Mouse (Mus musculus) v-Abl transformed pro-B cells (cell line): ENCODE measurements at regions not wholly inside any gene's neighbourhood (a gene's known extent, or its start where the extent isn't known, plus 50 kb on each side); places are given as distances from the start of the nearest gene placed in this dataset.

Experiments used
- in situ Hi-C, 2 experiments: fragments of 400-800 bp; cut with MboI; formaldehyde crosslinking; loops; one replicate each; pipeline ENCODE4 v1.15.1; 2025; ENCODE audit not compliant: unreplicated experiment in 2 of 2

DNA sequence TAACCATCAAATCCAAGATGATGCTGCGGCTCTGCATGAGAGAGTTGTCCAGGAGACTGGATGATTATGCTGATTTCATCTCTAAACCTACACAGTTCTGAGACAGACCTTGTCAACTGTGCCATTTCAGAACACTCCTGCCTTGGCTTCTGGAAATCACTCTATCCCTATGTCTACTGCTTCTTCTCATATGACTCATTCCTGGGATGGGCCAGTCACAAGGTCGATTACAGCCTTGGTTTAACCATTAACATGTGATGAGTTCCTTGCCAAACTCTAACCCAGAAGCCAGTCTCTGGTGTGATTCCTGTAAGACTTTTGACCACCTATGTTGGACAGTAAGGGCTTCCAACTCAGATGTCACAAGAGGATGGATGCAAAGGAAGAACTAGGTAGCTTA, 216.3 kb upstream of the Onecut1 start:
- in situ Hi-C loops, result no loop called here

DNA sequence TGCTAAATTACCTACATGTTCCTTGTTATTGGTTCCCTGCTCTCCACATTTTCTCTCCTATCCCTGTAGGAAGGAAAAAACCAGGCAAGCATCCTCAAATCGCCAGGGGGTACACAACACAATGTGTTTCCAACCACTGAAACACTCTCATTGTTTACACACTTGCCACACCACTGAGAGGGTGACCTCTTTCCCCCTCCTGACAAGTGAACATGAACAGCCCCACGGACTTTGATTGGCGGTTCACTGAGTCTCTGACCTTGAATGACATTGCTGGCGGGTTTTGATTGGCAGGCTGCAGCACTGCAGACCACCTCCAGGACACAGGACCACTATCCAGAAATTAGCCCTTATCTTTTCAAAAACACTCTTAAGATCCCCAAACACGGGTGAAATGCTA, 211.7 kb upstream of the Onecut1 start:
- in situ Hi-C loops, result no loop called here

DNA sequence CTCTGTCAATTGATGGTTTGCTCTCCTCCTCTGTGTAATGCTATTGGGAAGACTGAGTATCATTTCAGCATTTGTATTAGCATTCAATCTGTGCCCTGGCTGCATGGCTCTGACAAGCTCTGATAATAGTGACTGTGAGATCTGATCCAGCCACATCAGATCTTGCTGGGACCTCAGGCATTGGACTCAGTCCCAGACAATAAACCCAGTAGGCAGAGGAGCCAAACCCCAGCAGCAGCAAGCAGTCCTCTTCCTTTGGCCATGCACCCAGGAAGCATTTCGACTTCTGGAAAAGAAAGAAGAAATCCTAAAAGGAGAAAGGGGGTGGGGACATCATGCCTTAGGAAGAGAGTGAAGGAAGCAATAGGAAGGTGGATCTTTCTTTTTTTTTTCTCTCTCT, 205.8 kb upstream of the Onecut1 start:
- in situ Hi-C loops, result no loop called here

DNA sequence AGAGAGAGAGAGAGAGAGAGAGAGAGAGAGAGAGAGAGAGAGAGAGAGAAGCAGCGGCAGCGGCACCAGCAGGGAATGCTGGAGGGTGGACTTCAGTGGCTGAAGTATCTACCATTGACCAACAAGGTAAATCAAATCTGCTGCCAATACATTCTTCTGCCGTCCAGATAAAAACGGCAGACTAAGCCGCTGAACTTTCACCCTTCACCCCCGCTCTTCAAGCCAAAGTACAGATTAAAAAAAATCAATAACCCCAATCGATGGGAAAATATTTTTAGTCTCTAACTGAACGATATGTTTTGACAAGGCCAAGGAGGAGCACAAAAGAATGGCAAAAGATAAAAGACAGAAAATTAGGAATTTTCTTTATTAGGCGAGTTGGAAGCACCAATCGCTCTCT, 205.3 kb upstream of the Onecut1 start:
- in situ Hi-C loops, result no loop called here

GRCm38 (mm10) chr9:74671356-74671952, 190.3 kb upstream of the Onecut1 start:
- in situ Hi-C loops, result no loop called here

DNA sequence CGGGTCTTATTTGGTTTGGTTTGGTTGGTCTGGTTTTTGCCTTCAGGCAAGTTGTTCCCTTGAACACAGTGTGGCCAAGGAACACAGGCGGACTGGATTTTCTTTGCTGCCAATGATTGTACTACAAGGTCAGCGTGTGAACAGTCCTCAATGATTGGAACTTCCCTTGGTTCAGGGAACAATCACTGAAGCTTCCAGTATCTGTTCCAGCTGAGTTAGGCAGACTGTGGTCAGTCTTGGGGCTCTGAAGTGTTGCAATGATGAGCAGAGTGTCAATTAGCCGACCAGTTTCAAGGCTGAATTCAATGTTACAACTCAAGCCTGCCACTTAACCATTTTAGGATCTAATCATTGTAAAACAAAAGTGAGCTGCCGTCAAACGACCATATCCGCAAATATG, 189.5 kb upstream of the Onecut1 start:
- in situ Hi-C loops, result no loop called here

DNA sequence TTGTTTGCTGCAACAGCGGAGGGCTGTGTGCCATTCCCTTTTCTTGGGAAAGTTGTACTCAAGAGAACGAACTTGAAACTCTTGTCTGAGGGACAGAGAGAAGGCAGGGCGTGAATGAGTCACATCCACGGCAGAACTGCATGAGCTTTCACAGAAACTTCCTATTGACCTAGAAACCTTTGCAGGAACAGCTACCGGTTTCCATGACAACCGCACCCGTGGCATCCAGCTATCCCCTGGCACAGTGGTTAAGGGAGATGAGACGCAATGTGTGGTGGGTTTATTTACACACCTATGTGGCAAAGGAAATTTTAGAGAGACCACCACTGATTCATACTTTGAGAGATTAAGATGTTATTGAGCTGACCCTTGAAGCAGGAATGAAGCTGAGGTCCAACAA, 163.5 kb upstream of the Onecut1 start:
- in situ Hi-C loops, result no loop called here

- in situ Hi-C loops, result no loop called here
Measured at GRCm38 (mm10) chr9:74705698-74706097, 156.0 kb upstream of the Onecut1 start.

- in situ Hi-C loops, result no loop called here
Measured at GRCm38 (mm10) chr9:74707608-74708007, 154.1 kb upstream of the Onecut1 start.

DNA sequence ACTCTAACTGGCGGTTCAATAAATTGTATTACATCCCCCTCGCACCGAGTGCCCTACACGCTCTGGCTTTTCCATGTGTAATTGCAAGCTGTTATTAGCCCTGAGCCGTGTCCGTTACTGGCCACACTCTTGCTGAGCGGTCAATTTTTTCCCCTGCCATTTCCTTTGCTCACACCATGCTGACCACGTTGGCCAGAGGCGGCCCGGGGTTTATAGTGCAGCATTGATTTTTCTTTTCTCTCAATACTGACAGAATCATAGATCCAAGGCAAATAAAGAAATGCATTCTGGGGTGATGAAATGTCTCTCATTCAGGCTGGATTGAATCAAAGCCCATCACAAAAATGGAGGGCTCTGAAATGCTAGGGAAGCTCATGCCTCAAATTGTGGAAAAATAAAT, 150.0 kb upstream of the Onecut1 start:
- in situ Hi-C loops, result no loop called here

DNA sequence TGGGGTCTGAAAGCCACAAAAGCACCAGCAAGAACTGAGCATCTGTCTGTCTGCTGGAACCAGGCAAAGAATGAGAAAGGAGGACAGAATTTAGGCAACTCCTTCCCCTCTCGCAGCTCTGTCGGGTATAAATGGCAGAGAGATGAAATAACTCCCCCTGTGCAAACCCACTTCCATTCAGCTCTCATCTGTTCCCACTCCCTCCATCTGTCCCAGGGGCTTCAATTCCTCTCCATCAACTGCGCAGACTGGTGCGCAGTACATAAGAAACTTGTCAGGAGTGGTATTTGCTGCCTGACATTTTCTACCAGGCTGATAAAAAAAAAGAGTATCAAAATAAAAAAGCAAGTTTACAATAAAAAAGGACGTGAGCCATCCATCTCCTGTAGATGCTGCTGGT, 129.3 kb upstream of the Onecut1 start:
- in situ Hi-C loops, result no loop called here

GRCm38 (mm10) chr9:74741949-74742348, 119.8 kb upstream of the Onecut1 start:
- in situ Hi-C loops, result no loop called here

DNA sequence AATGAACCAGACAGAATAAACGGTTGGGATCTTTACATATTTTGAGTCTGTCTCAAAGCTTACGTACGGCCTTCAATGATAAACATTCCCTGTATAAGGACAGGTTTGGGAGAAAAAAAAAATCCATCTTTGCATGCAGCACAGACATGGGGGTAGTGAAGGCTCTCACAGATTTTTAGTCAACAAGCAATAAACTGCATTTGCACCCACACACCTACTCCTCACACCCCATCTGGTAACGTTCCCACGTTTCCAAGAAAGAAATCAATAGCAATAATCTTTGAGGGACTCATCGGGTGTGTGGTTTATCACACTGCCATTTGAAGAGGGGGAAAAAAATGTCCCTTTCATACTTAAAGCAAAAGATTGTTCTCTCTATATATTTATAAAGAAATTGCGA, 113.8 kb upstream of the Onecut1 start:
- in situ Hi-C loops, result loop anchor here in 1 of 2 experiments (5.0 kb wide), 1 partner anchor 49 kb away; no protein-coding TSS in a partner anchor

- in situ Hi-C loops, result no loop called here
Measured at GRCm38 (mm10) chr9:74758025-74758424, 103.7 kb upstream of the Onecut1 start.

- in situ Hi-C loops, result no loop called here
Measured at GRCm38 (mm10) chr9:74758876-74759275, 102.8 kb upstream of the Onecut1 start.

DNA sequence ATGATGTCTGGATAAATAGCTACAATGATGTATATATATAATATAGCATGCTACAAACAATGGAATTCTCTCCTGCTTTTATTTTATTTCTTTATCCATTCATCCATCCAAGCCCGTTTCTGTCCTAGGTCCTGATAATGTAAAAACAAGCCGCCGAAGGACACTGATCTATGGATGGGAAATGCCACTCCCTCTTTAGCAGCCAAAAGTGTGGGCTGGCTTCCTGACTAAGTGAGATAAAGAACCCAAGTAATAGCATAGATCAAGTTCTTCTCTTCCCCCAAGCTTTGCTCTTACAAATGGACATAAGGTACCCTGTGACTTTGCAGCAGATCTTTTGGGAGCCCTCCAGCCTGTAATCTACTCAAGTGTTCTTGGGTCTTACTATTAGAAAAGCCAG, 81.3 kb upstream of the Onecut1 start:
- in situ Hi-C loops, result no loop called here

DNA sequence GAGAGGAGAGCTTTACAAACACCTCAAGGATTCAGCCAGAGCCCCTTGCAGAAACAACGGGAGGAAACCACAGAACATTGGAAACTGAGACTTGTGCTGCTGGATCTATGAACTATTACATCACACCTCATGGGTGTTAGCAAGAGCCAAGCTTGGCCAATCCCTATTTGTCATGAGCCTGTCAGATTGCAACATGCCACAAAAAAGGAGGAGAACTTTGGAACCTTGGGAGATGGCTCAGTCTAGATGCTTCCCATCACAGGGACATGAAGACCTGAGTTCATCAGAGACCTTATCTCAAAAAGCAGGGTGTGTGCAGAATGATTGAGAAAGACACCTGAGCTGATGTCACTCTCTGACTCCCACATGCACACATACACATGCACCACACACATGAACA, 68.3 kb upstream of the Onecut1 start:
- in situ Hi-C loops, result no loop called here

GRCm38 (mm10) chr9:74795994-74796393, 65.7 kb upstream of the Onecut1 start:
- in situ Hi-C loops, result loop anchor here in 1 of 2 experiments (5.0 kb wide), 1 partner anchor 49 kb away; no protein-coding TSS in a partner anchor

DNA sequence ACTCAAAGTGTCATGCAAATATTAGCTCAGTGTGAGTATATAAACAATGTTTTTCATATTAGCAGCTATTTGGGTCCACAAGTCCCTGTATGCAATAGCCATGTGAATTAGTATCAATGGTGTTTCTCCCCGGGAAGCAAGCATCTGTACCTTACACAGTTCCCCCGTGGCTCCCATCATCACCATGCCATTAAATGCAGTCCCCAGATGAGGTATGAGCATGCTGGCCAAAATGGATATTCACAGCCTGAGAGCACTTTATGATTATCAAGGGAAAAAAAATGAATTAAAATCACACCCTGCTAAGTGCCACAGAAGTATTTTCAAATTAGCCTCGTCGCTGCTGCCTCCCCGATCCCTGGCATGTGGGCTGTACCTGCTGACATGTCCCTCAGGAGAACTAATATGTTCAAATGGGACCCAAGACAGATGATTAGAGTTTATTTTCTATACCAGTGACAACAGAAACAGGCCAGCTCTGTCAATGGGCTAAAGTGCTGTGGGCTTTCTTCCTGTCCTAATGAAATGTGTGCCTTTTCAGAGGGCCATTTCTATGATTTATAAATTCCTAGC, 64.4 kb upstream of the Onecut1 start:
- in situ Hi-C loops, result loop anchor here in 1 of 2 experiments (5.0 kb wide), 1 partner anchor 50 kb away; no protein-coding TSS in a partner anchor

- in situ Hi-C loops, result no loop called here
Measured at GRCm38 (mm10) chr9:74801091-74801490, 60.6 kb upstream of the Onecut1 start.

DNA sequence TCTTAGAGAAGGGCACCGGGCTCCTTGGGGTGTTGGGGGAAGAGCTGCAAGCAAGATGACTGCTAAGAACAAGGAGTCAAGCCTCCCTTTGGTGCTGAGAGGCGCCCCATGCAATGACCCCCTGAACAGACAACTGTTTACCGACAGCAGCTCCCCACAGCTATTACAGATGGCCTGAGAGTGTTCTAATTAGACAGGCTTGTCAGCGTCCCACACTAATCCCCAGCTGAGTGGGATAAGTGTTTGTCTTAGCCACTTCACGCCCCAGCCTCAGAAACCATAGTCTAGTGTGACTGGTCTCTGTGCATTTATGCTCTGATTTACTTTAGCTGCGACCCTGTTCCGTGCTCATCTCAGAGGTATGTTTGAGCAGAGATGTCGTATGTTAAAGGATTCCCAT, 50.3 kb upstream of the Onecut1 start:
- in situ Hi-C loops, result no loop called here
